Comparison of ENCODE assay signal across 26 mouse cellular contexts in genomic region chr5:146652874-146653273, GRCm38 (mm10).
"Had no signal": no experiment of that assay in that cellular context is flagged by ENCODE, and none has a peak within 500 bp of the region (broad histone marks: within the 10 kb centered on the region; RNA-seq: fewer than 3 reads in every experiment).

No protein-coding gene starts in this region.

- ATAC-seq: inflammation-experienced regulatory T-cells, adult 6 months; intestine, embryonic 15.5 days; intestine, postnatal 0 days had no signal

- H3K36me3 ChIP-seq: heart, embryonic 13.5 days; heart, embryonic 15.5 days; hindbrain, embryonic 13.5 days; hindbrain, embryonic 15.5 days; intestine, embryonic 15.5 days; limb, embryonic 10.5 days; limb, embryonic 12.5 days had no signal

- DNase-seq: gastrocnemius, postnatal 14 days; gastrocnemius, postnatal 36 days; heart, adult 11 months; heart, adult 2 months; heart, postnatal 14 days; heart, postnatal 36 days; kidney, adult 18-20 months; kidney, adult 8-10 months; kidney, postnatal 10 days; kidney, postnatal 25 days; kidney, postnatal 4 days; layer of hippocampus, adult 9-11 months; liver had no signal

- H3K27me3 ChIP-seq: heart, embryonic 13.5 days; heart, embryonic 15.5 days; hindbrain, embryonic 15.5 days; intestine, embryonic 15.5 days had no signal

- H3K4me2 ChIP-seq: heart, embryonic 11.5 days; heart, embryonic 13.5 days; heart, embryonic 15.5 days; hindbrain, embryonic 13.5 days; hindbrain, embryonic 15.5 days; intestine, embryonic 15.5 days; limb, embryonic 12.5 days; liver, embryonic 11.5 days had no signal

- H3K9ac ChIP-seq: heart, embryonic 13.5 days; heart, embryonic 15.5 days; hindbrain, embryonic 13.5 days; hindbrain, embryonic 15.5 days; intestine, embryonic 15.5 days; limb, embryonic 12.5 days; liver, embryonic 14.5 days had no signal

- H3K4me1 ChIP-seq: heart, embryonic 13.5 days; heart, embryonic 15.5 days; intestine, embryonic 15.5 days; limb, embryonic 10.5 days; limb, embryonic 12.5 days had no signal

- H3K27ac ChIP-seq: heart, adult 2 months; heart, embryonic 13.5 days; heart, embryonic 15.5 days; hindbrain, embryonic 13.5 days; hindbrain, embryonic 15.5 days; intestine, embryonic 15.5 days; left cerebral cortex, adult 2 months; limb, embryonic 10.5 days; limb, embryonic 12.5 days; liver, embryonic 14.5 days had no signal

- H3K4me3 ChIP-seq: heart, adult 2 months; heart, embryonic 13.5 days; heart, embryonic 15.5 days; hindbrain, embryonic 13.5 days; hindbrain, embryonic 15.5 days; intestine, embryonic 15.5 days; limb, embryonic 10.5 days; limb, embryonic 12.5 days had no signal

- H3K9me3 ChIP-seq: heart, embryonic 13.5 days; heart, embryonic 15.5 days; hindbrain, embryonic 13.5 days; hindbrain, embryonic 15.5 days; intestine, embryonic 15.5 days; limb, embryonic 10.5 days; limb, embryonic 12.5 days had no signal
